Mouse (Mus musculus): ENCODE measurements at regions not wholly inside any gene's neighbourhood (a gene's known extent, or its start where the extent isn't known, plus 50 kb on each side); places are given as distances from the start of the nearest gene placed in this dataset.

DNA sequence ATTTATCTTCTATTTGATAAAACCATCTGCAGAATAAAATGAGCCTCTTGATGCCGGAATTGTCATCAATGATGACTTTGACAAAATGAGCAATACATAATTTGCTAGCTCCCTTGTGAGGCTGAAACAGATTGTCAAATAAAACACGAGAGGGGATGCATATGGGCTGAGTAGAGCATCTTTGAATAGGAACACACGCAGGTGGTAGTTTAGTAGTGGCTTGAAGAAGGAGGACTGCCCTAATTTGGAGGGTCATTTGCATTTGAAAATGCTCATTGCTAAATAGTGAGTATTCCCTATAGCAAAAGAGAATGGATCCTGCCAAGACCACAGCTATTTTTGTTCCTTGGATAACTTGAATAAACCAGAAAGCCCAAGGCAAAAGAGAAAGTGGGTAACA lies 339.5 kb downstream of the Ppargc1a start:
- no peak for TF ChIP-seq POLR2A (IDR thresholded peaks at IDR 0.05; ENCODE audit: low read depth, low read length)
- TF ChIP-seq CTCF (IDR thresholded peaks at IDR 0.05; ENCODE audit: borderline replicate concordance, insufficient read depth, low read length) = no peak

Data from embryonic fibroblast, embryonic 13.5 days (primary cell).